ENCODE assay signal across 8 mouse cellular contexts in the genomic region with DNA sequence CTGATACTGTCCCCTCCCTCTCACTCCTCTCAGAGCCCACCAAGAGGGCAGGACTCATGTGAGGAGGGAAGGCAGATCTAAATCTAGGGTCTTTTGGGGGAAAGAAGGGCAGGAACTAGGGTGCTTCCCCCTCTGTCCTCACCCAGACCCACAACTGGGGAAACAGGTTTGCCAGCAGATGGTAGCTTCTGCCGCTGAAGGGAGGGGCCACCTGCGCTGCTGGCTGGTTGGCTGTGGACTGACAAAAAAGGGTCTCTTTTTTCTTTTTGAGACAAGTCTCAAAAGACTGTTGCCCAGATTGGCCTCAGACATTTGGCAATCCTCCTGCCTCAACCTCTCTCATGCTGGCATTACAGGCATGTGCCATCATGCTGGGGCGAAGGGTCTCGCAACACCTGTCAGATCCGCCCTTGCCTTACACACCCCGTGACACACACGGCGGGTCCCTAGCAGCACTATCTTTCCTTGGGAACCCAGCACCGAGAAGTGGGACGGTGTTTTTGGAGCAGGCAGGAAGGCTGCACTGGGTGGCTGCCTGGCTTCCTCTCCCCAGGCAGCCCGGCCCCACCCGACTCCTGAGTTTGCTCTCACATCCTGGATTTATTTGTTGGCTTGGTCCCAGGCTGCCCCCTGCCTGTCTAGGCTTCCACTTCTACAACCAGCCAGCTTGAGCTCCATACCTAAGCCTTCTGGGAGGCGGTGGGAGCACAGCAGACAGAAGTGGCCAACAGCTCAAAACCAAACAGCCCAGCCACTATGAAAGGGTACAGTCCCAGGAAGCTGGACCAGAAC. TPM values are rescaled to one million over a fixed set of nuclear protein-coding genes. Genes with fewer than 3 reads are reported as not detected.
A peak's percentile ranks its signal among the peaks of the same experiment; 100 is the strongest.
DNase-seq lines count a peak whose midpoint lies in the region; ATAC-seq and TF ChIP-seq lines count a peak whose summit lies in the region.

No protein-coding gene starts in this region.

- H3K4me1 ChIP-seq in spleen, adult 2 months (ENCODE audit: control insufficient read depth, insufficient read depth, insufficient read length) = peaks cover 17% of the 10 kb centered on the region; the same call in 1 of the 2 replicates
- peaks cover 34% of the 10 kb centered on the region for H3K4me1 ChIP-seq in forebrain, embryonic 14.5 days (ENCODE audit: control insufficient read depth, insufficient read depth, low read length)
- peaks cover 21% of the 10 kb centered on the region for H3K4me1 ChIP-seq in intestine, embryonic 15.5 days (replicated peaks)
- H3K4me1 ChIP-seq in lung, embryonic 14.5 days (ENCODE audit: insufficient read depth) = peaks cover 10% of the 10 kb centered on the region; the same call in 1 of the 2 replicates
- H3K4me1 ChIP-seq in stomach, embryonic 15.5 days = peaks cover 37% of the 10 kb centered on the region

- DNase-seq in spleen, adult 2 months (ENCODE audit: low read depth in 1 of 2, low spot score in 2 of 2) = no peak
- no peak for DNase-seq in spleen, adult 12 weeks (ENCODE audit: low spot score)
- no peak for DNase-seq in forebrain, embryonic 14.5 days (ENCODE audit: low spot score)
- peak; percentile 75 for DNase-seq in lung, embryonic 14.5 days
- no peak for DNase-seq in ovary, adult 18-20 months (ENCODE audit: low spot score)
- DNase-seq in left cerebral cortex, adult 11 months (ENCODE audit: low spot score) = no peak

- 8% methylated on average over 13 of the region's 13 CpGs for WGBS in spleen, adult 2 months
- WGBS in forebrain, embryonic 14.5 days = 35% methylated on average over 13 of the region's 13 CpGs
- 14% methylated on average over 13 of the region's 13 CpGs for WGBS in intestine, embryonic 15.5 days
- 22% methylated on average over 13 of the region's 13 CpGs for WGBS in lung, embryonic 14.5 days
- 23% methylated on average over 13 of the region's 13 CpGs for WGBS in stomach, embryonic 15.5 days

- no peaks in the 10 kb centered on the region for H3K36me3 ChIP-seq in spleen, adult 2 months (ENCODE audit: control insufficient read depth, insufficient read depth, low read length)
- no peaks in the 10 kb centered on the region for H3K36me3 ChIP-seq in forebrain, embryonic 14.5 days (ENCODE audit: control insufficient read depth, insufficient read depth, low read length)
- no peaks in the 10 kb centered on the region for H3K36me3 ChIP-seq in intestine, embryonic 15.5 days
- no peaks in the 10 kb centered on the region for H3K36me3 ChIP-seq in lung, embryonic 14.5 days (ENCODE audit: insufficient read depth)
- H3K36me3 ChIP-seq in stomach, embryonic 15.5 days = no peaks in the 10 kb centered on the region

- H3K4me2 ChIP-seq in forebrain, embryonic 14.5 days (ENCODE audit: low read length) = peak overlapping the region; percentile 99
- peak overlapping the region; percentile 94 for H3K4me2 ChIP-seq in intestine, embryonic 15.5 days (replicated peaks)
- H3K4me2 ChIP-seq in lung, embryonic 14.5 days = peak overlapping the region; percentile 94
- H3K4me2 ChIP-seq in stomach, embryonic 15.5 days = peak overlapping the region; percentile 98

- peak overlapping the region; percentile 48 for H3K27ac ChIP-seq in spleen, adult 2 months (ENCODE audit: insufficient read depth, low read length)
- H3K27ac ChIP-seq in forebrain, embryonic 14.5 days (ENCODE audit: low read depth, low read length) = no peak overlapping the region
- H3K27ac ChIP-seq in intestine, embryonic 15.5 days = peak overlapping the region; percentile 32; the same call in 1 of the 2 replicates
- H3K27ac ChIP-seq in lung, embryonic 14.5 days (ENCODE audit: low read depth) = no peak overlapping the region; the same call in 1 of the 2 replicates
- H3K27ac ChIP-seq in stomach, embryonic 15.5 days = peak overlapping the region; percentile 74

- TF ChIP-seq POLR2A in spleen, adult 2 months (IDR thresholded peaks at IDR 0.05; ENCODE audit: low read depth, low read length) = no peak

- no peak for TF ChIP-seq CTCF in spleen, adult 2 months (IDR thresholded peaks at IDR 0.05; ENCODE audit: extremely low read depth, insufficient read depth, insufficient read length, insufficient replicate concordance)
- TF ChIP-seq CTCF in lung, embryonic 14.5 days (IDR thresholded peaks at IDR 0.05; ENCODE audit: low read depth) = peak; percentile 60

- no peak for ATAC-seq in forebrain, embryonic 14.5 days
- ATAC-seq in intestine, embryonic 15.5 days = peak; percentile 13; the same call in 1 of the 2 replicates
- ATAC-seq in lung, embryonic 14.5 days (ENCODE audit: insufficient read depth) = no peak
- no peak for ATAC-seq in stomach, embryonic 15.5 days (ENCODE audit: insufficient read depth, low FRiP score, low read depth)

- H3K9me3 ChIP-seq in forebrain, embryonic 14.5 days (replicated peaks; ENCODE audit: control insufficient read depth, low read length) = no peaks in the 10 kb centered on the region
- H3K9me3 ChIP-seq in intestine, embryonic 15.5 days = no peaks in the 10 kb centered on the region
- no peaks in the 10 kb centered on the region for H3K9me3 ChIP-seq in lung, embryonic 14.5 days (ENCODE audit: low read depth, low read length)
- H3K9me3 ChIP-seq in stomach, embryonic 15.5 days = no peaks in the 10 kb centered on the region

- no peaks in the 10 kb centered on the region for H3K27me3 ChIP-seq in spleen, adult 2 months (ENCODE audit: control insufficient read depth, insufficient read depth, low read length)
- no peaks in the 10 kb centered on the region for H3K27me3 ChIP-seq in forebrain, embryonic 14.5 days (replicated peaks; ENCODE audit: control insufficient read depth, insufficient read depth, low read length)
- peaks cover 20% of the 10 kb centered on the region for H3K27me3 ChIP-seq in intestine, embryonic 15.5 days (replicated peaks)
- peaks cover 27% of the 10 kb centered on the region for H3K27me3 ChIP-seq in lung, embryonic 14.5 days (ENCODE audit: insufficient read depth, low read length)
- H3K27me3 ChIP-seq in stomach, embryonic 15.5 days (replicated peaks) = peaks cover 13% of the 10 kb centered on the region; the same call in 1 of the 2 replicates

- H3K9ac ChIP-seq in forebrain, embryonic 14.5 days (ENCODE audit: low read length) = no peak overlapping the region
- H3K9ac ChIP-seq in intestine, embryonic 15.5 days = peak overlapping the region; percentile 39; the same call in 1 of the 2 replicates
- H3K9ac ChIP-seq in lung, embryonic 14.5 days = no peak overlapping the region; the same call in 1 of the 2 replicates
- no peak overlapping the region for H3K9ac ChIP-seq in stomach, embryonic 15.5 days

- H3K4me3 ChIP-seq in spleen, adult 2 months (ENCODE audit: extremely low read depth, insufficient read depth, insufficient read length) = peak overlapping the region; percentile 80; the same call in 1 of the 2 replicates
- no peak overlapping the region for H3K4me3 ChIP-seq in forebrain, embryonic 14.5 days (ENCODE audit: low read depth, low read length)
- H3K4me3 ChIP-seq in intestine, embryonic 15.5 days (replicated peaks) = peak overlapping the region; percentile 66
- H3K4me3 ChIP-seq in lung, embryonic 14.5 days (ENCODE audit: low read depth, low read length) = peak overlapping the region; percentile 59; the same call in 1 of the 2 replicates
- H3K4me3 ChIP-seq in stomach, embryonic 15.5 days (replicated peaks) = peak overlapping the region; percentile 69

RNA-seq across cellular contexts. Expression of a gene that starts 1.8 kb away (rescaled TPM):
- 78.9 and 82.2 TPM in 2 replicates for polyA plus RNA-seq in spleen, adult 2 months (2012; rRNA removed)
- 0.86 and 2.7 TPM in 2 replicates for polyA plus RNA-seq in forebrain, embryonic 14.5 days (2014; fragmentation: Nextera tagmentation; extraction: Ambion mirVana)
- polyA plus RNA-seq in intestine, embryonic 15.5 days (2015; fragmentation: Nextera tagmentation; extraction: Ambion mirVana) = 3.6 and 4.9 TPM in 2 replicates
- polyA plus RNA-seq in lung, embryonic 14.5 days (2014; fragmentation: Nextera tagmentation; extraction: Ambion mirVana) = 3.2 and 3.8 TPM in 2 replicates
- 6.2 and 6.9 TPM in 2 replicates for polyA plus RNA-seq in stomach, embryonic 15.5 days (2015; fragmentation: Nextera tagmentation; extraction: Ambion mirVana)

RNA-seq across cellular contexts. Expression of a gene that starts 4.2 kb away (rescaled TPM):
- 103 and 110 TPM in 2 replicates for polyA plus RNA-seq in spleen, adult 2 months (2012; rRNA removed)
- polyA plus RNA-seq in forebrain, embryonic 14.5 days (2014; fragmentation: Nextera tagmentation; extraction: Ambion mirVana) = 119 and 120 TPM in 2 replicates
- 162 and 166 TPM in 2 replicates for polyA plus RNA-seq in intestine, embryonic 15.5 days (2015; fragmentation: Nextera tagmentation; extraction: Ambion mirVana)
- 143 and 155 TPM in 2 replicates for polyA plus RNA-seq in lung, embryonic 14.5 days (2014; fragmentation: Nextera tagmentation; extraction: Ambion mirVana)
- 146 and 160 TPM in 2 replicates for polyA plus RNA-seq in stomach, embryonic 15.5 days (2015; fragmentation: Nextera tagmentation; extraction: Ambion mirVana)

RNA-seq across cellular contexts. Expression of a gene that starts 27.9 kb away (rescaled TPM):
- 5.2 and 5.5 TPM in 2 replicates for polyA plus RNA-seq in spleen, adult 2 months (2012; rRNA removed)
- polyA plus RNA-seq in forebrain, embryonic 14.5 days (2014; fragmentation: Nextera tagmentation; extraction: Ambion mirVana) = 25.3 and 26.8 TPM in 2 replicates
- 27.0 and 29.0 TPM in 2 replicates for polyA plus RNA-seq in intestine, embryonic 15.5 days (2015; fragmentation: Nextera tagmentation; extraction: Ambion mirVana)
- 26.7 and 29.9 TPM in 2 replicates for polyA plus RNA-seq in lung, embryonic 14.5 days (2014; fragmentation: Nextera tagmentation; extraction: Ambion mirVana)
- polyA plus RNA-seq in stomach, embryonic 15.5 days (2015; fragmentation: Nextera tagmentation; extraction: Ambion mirVana) = 28.5 and 30.5 TPM in 2 replicates

Comparison
In these comparisons a context has a peak if more than half of its experiments do, and no peak if none do; other contexts are left out.
1. H3K27ac ChIP-seq: peak in spleen, adult 2 months (single experiment), intestine, embryonic 15.5 days (single experiment) and stomach, embryonic 15.5 days (single experiment); none in forebrain, embryonic 14.5 days (single experiment) and lung, embryonic 14.5 days (single experiment).
2. RNA of a gene that starts 1.8 kb away (polyA plus RNA-seq): 78.9 to 82.2 TPM in spleen, adult 2 months; 6.2 to 6.9 TPM in stomach, embryonic 15.5 days, 3.2 to 3.8 TPM in lung, embryonic 14.5 days, 3.6 to 4.9 TPM in intestine, embryonic 15.5 days and 0.86 to 2.7 TPM in forebrain, embryonic 14.5 days; every median in the first group is over 10 times any median in the second.
3. Peak in every context shown above with its lines, with median percentiles within 50 percentile points of each other: H3K4me2 ChIP-seq.